Mouse (Mus musculus) forebrain, postnatal 0 days (tissue): ENCODE data around the gene Surf4. TPM values are rescaled to one million over a fixed set of nuclear protein-coding genes. Genes with fewer than 3 reads are reported as not detected.
A peak's percentile ranks its signal among the peaks of the same experiment; 100 is the strongest.
"Not testable (repeated sequence)": the region's sequence is repeated elsewhere in the genome, so short reads cannot be mapped to it uniquely, and the experiment has no call there.

Source experiments
- ATAC-seq: fragments of 200-750 bp; cut with Nextera tagmentation; 2 replicates; pipeline ENCODE4 v1.8.0; 2017; ENCODE audit warnings: mild to moderate bottlenecking, moderate library complexity
- DNase-seq: peaks from one replicate; pipeline ENCODE4 v3.0.0-alpha.2; 2015
- H3K27ac ChIP-seq: fragments of 300-500 bp; sonication (generic); 2 replicates; pipeline ENCODE4 v1.5.1; 2014; ENCODE audit warnings: low read depth, mild to moderate bottlenecking, antibody characterized with exemption, low read length, moderate library complexity, mixed read lengths
- H3K27me3 ChIP-seq: fragments of 300-500 bp; sonication (generic); 2 replicates; pipeline ENCODE4 v1.6.1; 2014; ENCODE audit warnings: mild to moderate bottlenecking, low read length, mixed read lengths; ENCODE audit not compliant: insufficient read depth
- H3K36me3 ChIP-seq: fragments of 300-500 bp; sonication (generic); 2 replicates; pipeline ENCODE4 v1.6.1; 2014; ENCODE audit warnings: mild to moderate bottlenecking, moderate library complexity; ENCODE audit not compliant: insufficient read depth
- H3K4me1 ChIP-seq: fragments of 300-500 bp; sonication (generic); 2 replicates; pipeline ENCODE4 v1.6.1; 2014; ENCODE audit warnings: antibody characterized with exemption; ENCODE audit not compliant: insufficient read depth
- H3K4me2 ChIP-seq: fragments of 300-500 bp; sonication (generic); 2 replicates; pipeline ENCODE4 v1.6.1; 2014; ENCODE audit warnings: low read depth, mild to moderate bottlenecking, moderate library complexity
- H3K4me3 ChIP-seq: fragments of 300-500 bp; sonication (generic); 2 replicates; pipeline ENCODE4 v1.5.1; 2014; ENCODE audit warnings: low read depth, low read length, mixed read lengths
- H3K9ac ChIP-seq: fragments of 300-500 bp; sonication (generic); 2 replicates; pipeline ENCODE4 v1.6.1; 2014; ENCODE audit warnings: mild to moderate bottlenecking
- H3K9me3 ChIP-seq: fragments of 300-500 bp; sonication (generic); 2 replicates; pipeline ENCODE4 v1.6.1; 2016; ENCODE audit warnings: low read length
- CTCF ChIP-seq: sonication (generic); IDR thresholded peaks from 2 replicates; pipeline ENCODE4 v1.5.1; 2016; ENCODE audit warnings: antibody characterized with exemption, control low read depth, low read depth
- WGBS: fragments of 180-500 bp; shearing (Covaris S2); extraction: QIAGEN DNeasy Blood & Tissue Kit; methylation state at CpG from one replicate; pipeline ENCODE4 v1.1.7; 2014; 5-methylcytosine and 5-hydroxymethylcytosine counted together
- polyA plus RNA-seq: library from polyadenylated mRNA; unstranded; fragments of >200 nt; fragmentation: Nextera tagmentation; extraction: Ambion mirVana; gene quantifications from 2 replicates; pipeline ENCODE4 v1.2.1, GENCODE M21; 2015
- total RNA-seq: library from RNA; depleted of rRNA; stranded (reverse); fragments of >200 nt; gene quantifications from 2 replicates; pipeline ENCODE4 v1.2.3, GENCODE M21; 2014; rRNA removed

Surf4 gene
- total and polyA plus RNA-seq, 2 experiments from 2014 or later = 103 to 105 TPM

DNA sequence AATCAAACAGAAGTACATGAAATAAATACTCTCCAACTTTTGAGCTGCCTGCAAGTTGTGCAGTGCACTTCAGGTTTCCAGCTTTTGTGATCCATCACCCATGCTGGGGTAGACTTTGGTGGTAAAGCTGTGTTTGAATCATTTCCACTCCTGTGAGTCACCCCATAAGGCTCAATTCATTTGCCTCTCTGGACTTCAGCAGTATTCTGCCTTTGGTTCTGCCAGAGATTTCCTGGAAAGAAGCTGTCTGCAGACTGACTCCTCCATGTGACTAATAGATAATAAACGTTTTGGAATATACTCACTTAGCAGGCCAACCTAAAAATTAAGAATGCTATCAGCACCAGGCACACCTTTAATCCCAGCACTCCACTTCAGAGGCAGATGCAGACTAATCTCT, 33.0 kb downstream of the Surf4 start:
- H3K27me3 ChIP-seq = no peaks in the 10 kb centered on the region
- ATAC-seq = no peak
- H3K4me1 ChIP-seq = peaks cover 12% of the 10 kb centered on the region
- H3K36me3 ChIP-seq = peaks cover 57% of the 10 kb centered on the region
- WGBS = 71% methylated on average over 1 of the region's 1 CpGs
- no peak overlapping the region for H3K27ac ChIP-seq
- H3K9me3 ChIP-seq = no peaks in the 10 kb centered on the region
- no peak for DNase-seq
- TF ChIP-seq CTCF = no peak
- H3K9ac ChIP-seq = no peak overlapping the region
- H3K4me2 ChIP-seq = no peak overlapping the region
- H3K4me3 ChIP-seq = no peak overlapping the region

DNA sequence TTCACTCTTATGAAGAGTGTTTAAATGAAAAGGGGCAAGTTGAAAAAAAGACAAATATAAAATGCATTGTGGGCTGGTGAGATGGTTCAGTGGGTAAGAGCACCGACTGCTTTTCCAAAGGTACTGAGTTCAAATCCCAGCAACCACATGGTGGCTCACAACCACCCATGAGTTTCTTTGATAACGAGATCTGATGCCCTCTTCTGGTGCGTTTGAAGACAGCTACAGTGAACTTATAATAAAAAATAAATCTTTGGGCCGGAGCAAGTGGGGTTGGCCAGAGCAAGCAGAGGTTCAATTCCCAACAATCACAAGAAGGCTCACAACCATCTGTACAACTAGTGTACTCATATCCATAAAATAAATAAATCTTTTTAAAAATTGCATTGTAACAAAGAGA, 37.8 kb downstream of the Surf4 start:
- H3K27ac ChIP-seq = no peak overlapping the region
- WGBS = 89% methylated on average over 4 of the region's 4 CpGs
- TF ChIP-seq CTCF = peak; percentile 40
- no peaks in the 10 kb centered on the region for H3K4me1 ChIP-seq
- no peaks in the 10 kb centered on the region for H3K27me3 ChIP-seq
- H3K36me3 ChIP-seq = peaks cover 81% of the 10 kb centered on the region
- no peak overlapping the region for H3K4me2 ChIP-seq
- H3K4me3 ChIP-seq = no peak overlapping the region
- DNase-seq (no peak), ATAC-seq (no peak)
- no peaks in the 10 kb centered on the region for H3K9me3 ChIP-seq
- no peak overlapping the region for H3K9ac ChIP-seq

DNA sequence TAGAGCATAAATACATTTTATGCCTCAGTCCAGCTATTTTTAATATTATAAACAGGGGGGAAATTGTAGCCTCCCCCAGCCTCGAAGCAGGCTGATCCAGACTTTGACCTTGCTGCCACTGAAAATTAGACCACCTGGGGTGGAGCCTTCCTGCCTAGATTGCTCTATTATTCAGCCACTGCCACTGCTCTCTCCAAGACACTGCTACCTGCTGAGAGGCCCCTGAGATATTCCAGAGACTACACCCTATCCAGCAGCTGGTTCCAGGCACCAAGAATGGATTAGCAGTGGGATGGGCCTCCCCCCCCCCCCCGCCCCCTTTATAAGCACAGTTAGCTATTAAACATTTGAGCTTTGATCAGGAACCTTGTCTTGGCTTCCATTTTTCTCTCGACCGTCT, 47.6 kb downstream of the Surf4 start:
- peaks cover 18% of the 10 kb centered on the region for H3K36me3 ChIP-seq
- not testable (repeated sequence) for H3K9ac ChIP-seq, H3K9me3 ChIP-seq, H3K4me1 ChIP-seq, DNase-seq, ATAC-seq, H3K4me3 ChIP-seq, H3K27ac ChIP-seq, H3K27me3 ChIP-seq, H3K4me2 ChIP-seq
- WGBS = 47% methylated on average over 4 of the region's 4 CpGs

DNA sequence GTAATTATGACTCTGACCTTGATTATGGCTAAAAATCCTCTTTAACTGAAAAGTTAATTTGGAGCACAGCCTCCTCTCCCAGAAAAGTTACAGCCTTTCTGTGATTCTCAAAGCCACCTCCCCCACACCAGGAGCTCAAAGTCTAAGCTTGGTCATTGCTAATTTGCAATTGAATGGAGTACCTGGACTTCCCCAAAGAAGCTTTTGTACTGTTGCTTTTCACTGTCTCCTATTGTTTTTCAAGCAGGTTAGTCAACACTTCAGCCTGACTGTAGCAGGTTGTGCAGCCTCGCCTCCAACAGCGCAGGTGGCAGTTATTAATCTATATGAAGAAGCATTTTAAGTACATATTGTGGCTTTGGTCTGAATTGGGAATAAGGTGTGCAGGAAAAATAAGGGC, 48.2 kb downstream of the Surf4 start:
- not testable (repeated sequence) for H3K9me3 ChIP-seq, H3K27me3 ChIP-seq, H3K4me1 ChIP-seq, H3K4me3 ChIP-seq, DNase-seq, H3K9ac ChIP-seq, ATAC-seq, H3K4me2 ChIP-seq, H3K27ac ChIP-seq
- 54% methylated on average over 2 of the region's 2 CpGs for WGBS
- peaks cover 12% of the 10 kb centered on the region for H3K36me3 ChIP-seq

DNA sequence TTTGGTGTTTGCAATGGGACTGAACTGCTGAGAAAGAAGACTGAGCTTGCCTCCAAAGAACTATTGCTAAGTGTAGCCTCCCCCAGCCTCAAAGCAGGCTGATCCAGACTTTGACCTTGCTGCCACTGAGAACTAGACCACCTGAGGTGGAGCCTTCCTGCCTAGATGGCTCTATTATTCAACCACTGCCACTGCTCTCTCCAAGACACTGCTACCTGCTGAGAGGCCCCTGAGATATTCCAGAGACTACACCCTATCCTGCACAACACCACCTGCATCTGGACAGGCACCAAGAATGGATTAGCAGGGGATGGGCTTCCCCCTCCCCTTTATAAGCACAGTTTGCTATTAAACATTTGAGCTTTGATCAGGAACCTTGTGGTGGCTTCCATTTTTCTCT, 55.2 kb downstream of the Surf4 start:
- Histone ChIP-seq H3K9me3 (no peaks in the 10 kb centered on the region), H3K9ac (no peak overlapping the region), H3K4me1 (no peaks in the 10 kb centered on the region), H3K4me2 (no peak overlapping the region), H3K27me3 (no peaks in the 10 kb centered on the region), H3K27ac (no peak overlapping the region), H3K4me3 (no peak overlapping the region), H3K36me3 (no peaks in the 10 kb centered on the region)
- DNase-seq (no peak), ATAC-seq (no peak)
- TF ChIP-seq CTCF = no peak

DNA sequence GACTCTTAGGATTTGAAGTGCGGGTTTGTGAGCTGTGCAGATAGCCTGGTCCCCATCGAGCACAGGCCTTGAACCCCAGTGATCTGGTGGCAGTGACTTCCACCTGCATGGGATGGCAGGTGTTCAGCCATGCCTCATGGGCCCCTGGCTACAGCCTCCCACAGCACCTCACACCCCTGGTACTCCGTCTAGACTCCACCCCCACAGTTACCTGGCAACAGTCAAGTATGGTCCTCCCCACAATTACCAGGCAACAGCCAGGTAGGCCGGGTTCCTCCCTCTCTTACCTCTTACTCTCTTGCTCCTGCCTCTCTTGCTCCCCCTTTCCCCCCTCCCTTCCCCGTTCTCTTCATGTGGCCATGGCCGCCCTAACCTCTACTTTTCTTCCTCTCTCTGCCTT, 63.1 kb downstream of the Surf4 start:
- WGBS = 69% methylated on average over 6 of the region's 6 CpGs
- Histone ChIP-seq H3K4me2 (no peak overlapping the region), H3K9me3 (no peaks in the 10 kb centered on the region), H3K27ac (no peak overlapping the region), H3K4me3 (no peak overlapping the region), H3K9ac (no peak overlapping the region), H3K4me1 (no peaks in the 10 kb centered on the region), H3K27me3 (no peaks in the 10 kb centered on the region; the same call in 1 of the 2 replicates), H3K36me3 (no peaks in the 10 kb centered on the region)
- ATAC-seq = no peak
- TF ChIP-seq CTCF = no peak
- DNase-seq = no peak

Other genes with a start within 250 kb of the Surf4 start
- not detected in 2 replicates for gene Abo, start 68.9 kb downstream of the Surf4 start, total RNA-seq
- not detected in 2 replicates for gene Abo, start 68.9 kb downstream of the Surf4 start, polyA plus RNA-seq
- gene Surf6, start 31.0 kb downstream of the Surf4 start, total RNA-seq = 25.9 and 33.6 TPM in 2 replicates
- 18.9 and 22.2 TPM in 2 replicates for gene Surf6, start 31.0 kb downstream of the Surf4 start, polyA plus RNA-seq
- 110 and 116 TPM in 2 replicates for gene Med22, start 23.3 kb downstream of the Surf4 start, total RNA-seq
- gene Med22, start 23.3 kb downstream of the Surf4 start, polyA plus RNA-seq = 163 and 180 TPM in 2 replicates
- gene Rpl7a, start 23.2 kb downstream of the Surf4 start, total RNA-seq = 1,164 and 1,963 TPM in 2 replicates
- gene Rpl7a, start 23.2 kb downstream of the Surf4 start, polyA plus RNA-seq = 522 and 611 TPM in 2 replicates
- gene Surf2, start 17.6 kb downstream of the Surf4 start, total RNA-seq = 31.0 and 36.9 TPM in 2 replicates
- 52.1 and 55.1 TPM in 2 replicates for gene Surf2, start 17.6 kb downstream of the Surf4 start, polyA plus RNA-seq
- gene Surf1, start 17.4 kb downstream of the Surf4 start, total RNA-seq = 72.3 and 80.8 TPM in 2 replicates
- gene Surf1, start 17.4 kb downstream of the Surf4 start, polyA plus RNA-seq = 106 and 112 TPM in 2 replicates
- not detected in 2 replicates for gene Stkld1, start 119 bp upstream of the Surf4 start, total RNA-seq
- 0.09 and 0.33 TPM in 2 replicates for gene Stkld1, start 119 bp upstream of the Surf4 start, polyA plus RNA-seq
- gene Rexo4, start 30.5 kb upstream of the Surf4 start, total RNA-seq = 42.2 and 48.3 TPM in 2 replicates
- 23.9 and 25.5 TPM in 2 replicates for gene Rexo4, start 30.5 kb upstream of the Surf4 start, polyA plus RNA-seq
- gene Adamts13, start 39.5 kb upstream of the Surf4 start, total RNA-seq = not detected in 2 replicates
- gene Adamts13, start 39.5 kb upstream of the Surf4 start, polyA plus RNA-seq = 0.79 and 0.93 TPM in 2 replicates
- 42.7 and 48.5 TPM in 2 replicates for gene Cacfd1, start 76.0 kb upstream of the Surf4 start, total RNA-seq
- 69.6 and 96.3 TPM in 2 replicates for gene Cacfd1, start 76.0 kb upstream of the Surf4 start, polyA plus RNA-seq
- 16.2 and 16.4 TPM in 2 replicates for gene Slc2a6, start 94.1 kb upstream of the Surf4 start, total RNA-seq
- gene Slc2a6, start 94.1 kb upstream of the Surf4 start, polyA plus RNA-seq = 9.6 and 10.5 TPM in 2 replicates
- not detected in 2 replicates for gene Mymk, start 138.3 kb upstream of the Surf4 start, total RNA-seq
- gene Mymk, start 138.3 kb upstream of the Surf4 start, polyA plus RNA-seq = 0.12 and 0.15 TPM in 2 replicates
- gene Adamtsl2, start 145.5 kb upstream of the Surf4 start, total RNA-seq = 24.5 and 32.9 TPM in 2 replicates
- 12.7 and 14.8 TPM in 2 replicates for gene Adamtsl2, start 145.5 kb upstream of the Surf4 start, polyA plus RNA-seq
- 7.5 and 7.8 TPM in 2 replicates for gene Fam163b, start 208.6 kb upstream of the Surf4 start, total RNA-seq
- gene Fam163b, start 208.6 kb upstream of the Surf4 start, polyA plus RNA-seq = 23.9 and 26.2 TPM in 2 replicates
- 0.05 and 0.15 TPM in 2 replicates for gene Dbh, start 231.3 kb upstream of the Surf4 start, total RNA-seq
- gene Dbh, start 231.3 kb upstream of the Surf4 start, polyA plus RNA-seq = 0.09 and 0.15 TPM in 2 replicates